Mouse (Mus musculus) lung, postnatal 14 days (tissue): Measurements from ENCODE around the gene Timm8a1.
"Not testable (repeated sequence)": the region's sequence is repeated elsewhere in the genome, so short reads cannot be mapped to it uniquely, and the experiment has no call there.

Experiments used
- DNase-seq: peaks from one replicate; pipeline ENCODE4 v3.0.0; 2021

Gene Timm8a1

DNA sequence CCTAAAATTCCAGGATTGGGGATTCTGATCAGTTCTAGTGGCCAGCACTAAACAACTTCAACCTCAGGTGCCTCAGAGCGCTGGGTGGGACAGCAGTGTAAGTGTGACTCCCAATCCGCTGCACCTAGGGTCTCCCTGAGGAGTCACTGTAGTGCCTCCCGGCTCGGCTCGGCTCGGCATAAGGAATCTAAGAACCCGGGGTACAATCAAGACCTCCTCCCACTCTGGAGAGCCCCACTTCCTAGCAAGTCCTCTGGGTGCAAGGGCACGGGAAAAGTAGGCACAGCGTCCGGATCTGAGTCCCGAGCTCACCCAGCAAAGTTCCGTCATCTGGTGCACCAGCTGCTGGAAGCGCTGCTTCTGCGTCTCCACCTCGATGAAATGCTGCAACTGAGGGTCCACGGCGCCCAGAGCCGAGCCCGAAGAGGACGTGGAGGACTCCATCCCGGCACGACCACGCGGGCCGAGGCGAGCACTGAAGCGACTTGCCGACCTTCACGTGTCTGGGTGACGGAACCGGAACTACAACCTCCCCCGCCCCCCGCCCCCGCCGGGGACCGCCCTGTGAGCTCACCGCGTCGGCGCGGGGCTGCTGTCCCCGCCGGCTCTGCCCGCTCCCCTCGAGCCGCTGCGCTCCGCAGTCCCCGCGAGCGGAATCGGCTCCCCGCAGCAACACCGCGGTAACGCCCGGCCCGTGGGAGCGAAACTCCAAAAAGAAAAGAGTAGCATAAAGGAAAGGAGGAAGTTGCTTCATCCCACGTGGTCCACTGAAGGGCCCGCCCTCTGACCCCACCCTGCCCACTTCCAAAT is at the start of gene Timm8a1:
TSS of gene Timm8a1 (minus strand) at position 721 of the 810 bp plus-strand sequence.
- DNase-seq = peak; percentile 53

- no peak for DNase-seq
Observed at GRCm38 (mm10) chrX:134589836-134590235, 48.2 kb upstream of the Timm8a1 start.

- no peak for DNase-seq
Observed at GRCm38 (mm10) chrX:134588997-134589396, 47.3 kb upstream of the Timm8a1 start.

DNA sequence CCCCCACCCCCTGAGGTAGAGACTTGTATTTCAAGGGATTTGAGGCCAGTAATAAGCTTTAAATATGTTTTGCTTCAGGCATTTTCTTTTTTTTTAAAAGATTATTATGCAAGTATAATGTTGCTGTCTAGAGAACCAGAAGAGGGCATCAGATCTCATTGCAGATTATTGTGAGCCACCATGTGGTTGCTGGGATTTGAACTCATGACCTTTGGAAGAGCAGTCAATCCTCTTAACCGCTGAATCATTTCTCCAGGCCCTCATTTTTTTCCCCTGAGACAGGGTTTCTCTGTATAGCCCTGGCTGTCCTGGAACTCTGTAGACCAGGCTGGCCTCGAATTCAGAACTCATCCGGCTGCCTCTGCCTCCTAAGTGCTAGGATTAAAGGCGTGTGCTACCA is 46.6 kb upstream of the Timm8a1 start:
- no peak for DNase-seq

- DNase-seq = no peak
Observed at GRCm38 (mm10) chrX:134586447-134586846, 44.8 kb upstream of the Timm8a1 start.

GRCm38 (mm10) chrX:134585103-134586002 is 43.7 kb upstream of the Timm8a1 start, which contains the start of gene Rpl36a:
Gene Rpl36a, plus strand, starts transcription at chrX:134585654.
- DNase-seq = peak; percentile 92

GRCm38 (mm10) chrX:134582888-134583669 is 41.4 kb upstream of the Timm8a1 start, which contains the start of gene Btk:
Gene Btk, minus strand, starts transcription at chrX:134583570.
- DNase-seq = no peak

- no peak for DNase-seq
Observed at GRCm38 (mm10) chrX:134582270-134582669, 40.6 kb upstream of the Timm8a1 start.

GRCm38 (mm10) chrX:134580528-134581305 is 39.1 kb upstream of the Timm8a1 start:
- DNase-seq = no peak

DNA sequence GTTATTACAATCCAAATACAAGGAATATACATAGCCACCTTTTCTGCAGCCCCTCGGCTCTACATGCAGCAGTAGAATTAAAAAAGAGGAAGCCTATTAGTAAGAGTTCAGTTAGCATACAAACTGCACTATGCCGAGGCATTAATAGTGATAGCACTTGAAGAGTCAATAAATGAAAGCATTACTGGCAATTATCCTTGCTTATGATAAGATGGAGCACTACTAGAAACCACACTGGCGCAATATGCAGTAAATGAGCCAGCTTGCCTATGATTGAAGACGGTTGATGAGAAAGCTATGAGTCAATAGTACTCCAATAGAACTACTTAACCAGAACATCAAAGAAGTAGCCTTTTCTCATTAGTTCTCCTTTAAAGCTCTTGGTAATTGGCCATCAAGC is 36.2 kb upstream of the Timm8a1 start:
- DNase-seq = no peak

GRCm38 (mm10) chrX:134566536-134567222 is 25.0 kb upstream of the Timm8a1 start:
- no peak for DNase-seq

DNA sequence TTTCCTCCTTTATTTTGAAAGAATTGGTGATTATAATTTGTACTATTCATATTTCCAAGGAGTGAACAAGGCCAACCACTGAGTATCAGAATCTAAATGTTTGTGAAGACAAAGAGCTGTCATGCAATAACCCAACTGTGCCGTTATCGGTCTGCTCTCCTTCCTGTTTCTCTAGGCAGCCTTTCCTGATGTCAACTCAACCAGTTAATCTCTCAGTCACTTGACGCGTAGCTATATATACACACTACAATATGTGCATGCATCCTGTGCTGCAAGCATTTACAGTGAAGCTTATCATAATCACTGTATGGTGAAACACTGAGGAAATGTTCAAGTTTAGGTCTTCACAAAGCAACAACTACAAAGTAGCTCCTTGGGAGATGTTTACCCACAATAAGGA is 22.7 kb upstream of the Timm8a1 start:
- no peak for DNase-seq

- DNase-seq = no peak
Observed at GRCm38 (mm10) chrX:134554425-134554824, 12.8 kb upstream of the Timm8a1 start.

DNA sequence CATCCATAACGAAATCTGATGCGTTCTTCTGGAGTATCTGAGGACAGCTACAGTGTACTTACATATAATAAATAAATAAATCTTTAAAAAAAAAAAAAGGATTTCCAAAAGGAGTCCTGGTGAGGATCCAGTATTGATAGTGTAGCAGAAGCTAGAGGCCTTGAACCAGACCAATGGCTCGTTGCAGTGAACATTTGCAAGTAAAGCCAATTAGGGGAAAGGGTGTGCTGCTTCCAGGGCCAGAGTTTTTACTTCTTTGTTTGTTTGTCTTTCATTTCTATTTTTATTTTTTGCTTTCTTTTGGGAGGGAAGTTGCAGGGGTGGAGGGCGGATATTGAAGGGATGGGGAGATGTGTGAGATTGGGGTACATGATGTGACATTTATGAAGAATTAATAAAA is 11.7 kb upstream of the Timm8a1 start:
- no peak for DNase-seq

GRCm38 (mm10) chrX:134550903-134551302 is 9.2 kb upstream of the Timm8a1 start:
- peak; percentile 26 for DNase-seq

DNA sequence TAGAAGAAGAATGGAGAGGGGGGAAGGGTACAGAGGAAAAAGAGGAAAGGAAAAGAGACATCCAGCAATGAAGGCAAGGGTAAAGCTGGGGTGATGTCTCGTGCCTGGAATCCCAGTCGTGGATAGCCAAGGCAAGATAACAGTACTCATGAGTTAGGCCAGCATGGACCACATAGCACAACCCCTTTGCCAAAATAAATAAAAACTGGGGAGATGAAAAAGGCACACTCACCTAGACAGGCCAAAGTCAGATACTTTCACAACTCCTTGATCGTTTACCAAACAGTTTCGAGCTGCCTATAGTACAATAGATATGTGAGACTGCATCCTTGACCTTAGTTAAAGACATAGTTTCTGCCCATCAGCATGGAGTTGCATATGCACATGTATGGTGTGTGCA is 5.7 kb upstream of the Timm8a1 start:
- DNase-seq = no peak

DNA sequence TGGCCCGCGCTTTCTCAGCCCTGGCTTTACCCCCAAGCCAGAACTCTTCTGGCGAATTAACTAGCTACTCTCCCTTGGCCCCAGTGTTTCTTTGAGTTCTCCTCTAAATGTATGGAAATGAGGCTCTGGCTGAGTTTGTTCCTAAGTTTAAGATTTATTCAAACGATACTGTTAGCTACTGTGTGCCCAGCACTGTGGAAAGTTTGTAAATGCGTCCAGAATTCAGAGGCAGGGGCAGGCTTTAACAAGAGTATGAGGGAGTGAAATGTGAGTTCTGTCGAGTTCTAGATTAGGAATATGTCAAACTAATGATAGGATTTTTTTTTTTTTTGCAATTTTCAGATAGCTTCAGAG is 267 bp upstream of the Timm8a1 start:
- no peak for DNase-seq

- no peak for DNase-seq
Observed at GRCm38 (mm10) chrX:134540414-134541135, 1.1 kb downstream of the Timm8a1 start.

- not testable (repeated sequence) for DNase-seq
Observed at GRCm38 (mm10) chrX:134539795-134540194, 1.9 kb downstream of the Timm8a1 start.

DNA sequence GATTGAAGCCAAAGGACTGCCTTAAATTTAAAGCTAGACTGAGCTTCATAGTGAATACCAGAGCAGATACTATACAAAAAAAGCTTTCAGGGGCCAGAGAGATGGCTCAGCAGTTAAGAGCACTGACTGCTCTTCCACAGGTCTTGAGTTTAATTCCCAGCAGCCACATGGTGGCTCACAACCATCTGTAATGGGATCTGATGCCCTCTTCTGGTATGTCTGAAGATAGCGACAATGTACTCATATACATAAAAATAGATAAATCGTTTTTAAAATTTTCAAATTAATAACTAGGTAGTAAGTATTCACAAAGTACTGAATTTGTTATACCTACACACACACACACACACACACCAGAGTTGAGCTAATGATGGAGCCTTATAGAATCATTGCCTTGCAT is 8.3 kb downstream of the Timm8a1 start:
- DNase-seq = no peak

GRCm38 (mm10) chrX:134525260-134525659 is 16.4 kb downstream of the Timm8a1 start:
- no peak for DNase-seq
